Mouse (Mus musculus) C2C12 (cell line): ENCODE measurements around the gene Nkd1. TPM values are rescaled to one million over a fixed set of nuclear protein-coding genes. Genes with fewer than 3 reads are reported as not detected.

ENCODE experiments used
- H3K27me3 ChIP-seq: one replicate; pipeline ENCODE4 v1.6.1; 2011; ENCODE audit not compliant: control insufficient read depth, insufficient read depth, insufficient read length
- H3K36me3 ChIP-seq: one replicate; pipeline ENCODE4 v1.6.1; 2011; ENCODE audit not compliant: control insufficient read depth, insufficient read depth
- H3K4me3 ChIP-seq: one replicate; pipeline ENCODE4 v1.5.1; 2011; ENCODE audit warnings: mild to moderate bottlenecking, control low read depth; ENCODE audit not compliant: poor library complexity, insufficient read depth, severe bottlenecking
- H3K79me2 ChIP-seq: one replicate; pipeline ENCODE4 v1.6.1; 2011; ENCODE audit not compliant: control insufficient read depth, insufficient read depth
- H3K79me3 ChIP-seq: one replicate; pipeline ENCODE4 v1.6.1; 2011; ENCODE audit warnings: low read depth, control low read depth
- H3ac ChIP-seq: one replicate; pipeline ENCODE3; 2011; ENCODE audit warnings: low read depth; ENCODE audit not compliant: control insufficient read depth, insufficient read length
- CEBPB ChIP-seq: IDR thresholded peaks from one replicate; pipeline ENCODE4 v1.6.1; 2011; ENCODE audit warnings: low read depth, mild to moderate bottlenecking, control low read depth, moderate library complexity
- CTCF ChIP-seq: IDR thresholded peaks from one replicate; pipeline ENCODE4 v1.5.1; 2011; ENCODE audit not compliant: control insufficient read depth, insufficient read depth, insufficient read length
- FOSL1 ChIP-seq: IDR thresholded peaks from one replicate; pipeline ENCODE4 v1.8.0; 2011; ENCODE audit warnings: mild to moderate bottlenecking, low read length; ENCODE audit not compliant: poor library complexity, insufficient read depth, severe bottlenecking
- MAX ChIP-seq: IDR thresholded peaks from one replicate; pipeline ENCODE4 v1.6.1; 2011; ENCODE audit warnings: mild to moderate bottlenecking, control low read depth
- MYOD1 ChIP-seq: IDR thresholded peaks from one replicate; pipeline ENCODE4 v1.6.1; 2011; ENCODE audit warnings: low read depth; ENCODE audit not compliant: control insufficient read depth, insufficient read length
- MYOG ChIP-seq: IDR thresholded peaks from one replicate; pipeline ENCODE4 v1.6.1; 2011; ENCODE audit not compliant: control insufficient read depth, insufficient read length; ENCODE audit errors: extremely low read depth
- USF1 ChIP-seq: IDR thresholded peaks from one replicate; pipeline ENCODE4 v1.6.1; 2011; ENCODE audit warnings: low read depth, mild to moderate bottlenecking, control low read depth, moderate library complexity
- polyA plus RNA-seq: library from polyadenylated mRNA; unstranded; fragments of >200 nt; fragmentation: generic; extraction: Trizol; gene quantifications from one replicate; pipeline ENCODE4 v1.2.1, GENCODE M21; 2012; ENCODE audit warnings: missing spikeins

Gene Nkd1
- polyA plus RNA-seq, 1 experiment = not detected

DNA sequence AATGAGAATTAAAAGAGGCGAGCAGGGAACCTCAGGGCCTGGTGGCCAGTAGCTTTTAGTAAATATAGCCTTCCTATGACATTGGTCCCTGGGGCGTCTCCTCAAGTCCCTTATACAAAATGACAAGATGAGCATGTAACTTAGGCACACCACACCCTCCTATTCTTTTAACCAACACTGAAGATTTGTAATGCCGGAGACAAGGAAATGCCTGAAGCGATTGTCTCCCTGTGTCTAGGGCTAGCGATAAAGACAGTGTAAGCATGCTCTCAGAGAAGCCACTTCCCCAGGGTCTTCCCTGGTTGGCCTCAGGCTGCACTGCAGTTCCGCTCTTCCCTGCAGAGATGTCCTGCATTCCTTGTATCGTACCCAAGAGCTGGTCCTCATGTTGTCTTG, 17.8 kb downstream of the Nkd1 start:
- H3K79me3 ChIP-seq = no peaks in the 10 kb centered on the region
- no peaks in the 10 kb centered on the region for H3K79me2 ChIP-seq
- H3K27me3 ChIP-seq = peaks cover 28% of the 10 kb centered on the region
- no peak overlapping the region for H3ac ChIP-seq
- H3K36me3 ChIP-seq = no peaks in the 10 kb centered on the region
- TF ChIP-seq CTCF (no peak), CEBPB (no peak), MYOG (no peak), MAX (no peak), MYOD1 (no peak), USF1 (no peak), FOSL1 (no peak)
- H3K4me3 ChIP-seq = no peak overlapping the region

DNA sequence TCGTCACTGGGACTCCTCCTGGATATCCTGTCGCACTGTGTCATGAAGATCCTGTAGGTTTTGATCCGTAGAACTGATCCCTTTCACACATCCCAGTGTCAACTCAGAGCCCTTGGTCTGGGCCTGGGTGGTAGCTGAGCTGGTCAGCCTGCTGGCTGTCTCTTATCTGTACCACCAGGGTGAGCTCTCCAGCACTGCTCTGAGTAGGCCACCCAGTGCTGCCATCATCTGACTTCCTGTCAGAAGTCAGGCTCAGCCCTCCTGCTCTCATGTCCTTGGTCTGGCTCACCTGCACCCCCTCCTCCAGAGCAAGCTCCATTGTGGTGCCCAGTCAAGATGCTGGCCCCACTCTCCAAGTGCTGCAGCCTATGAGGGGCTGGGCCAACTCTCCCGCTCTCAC, 18.8 kb downstream of the Nkd1 start:
- Histone ChIP-seq H3K79me2 (no peaks in the 10 kb centered on the region), H3K4me3 (no peak overlapping the region), H3K79me3 (no peaks in the 10 kb centered on the region), H3K27me3 (peaks cover 30% of the 10 kb centered on the region), H3ac (no peak overlapping the region), H3K36me3 (no peaks in the 10 kb centered on the region)
- no peak for TF ChIP-seq USF1
- no peak for TF ChIP-seq FOSL1
- no peak for TF ChIP-seq CTCF
- TF ChIP-seq CEBPB = no peak
- no peak for TF ChIP-seq MYOG
- TF ChIP-seq MAX = no peak
- no peak for TF ChIP-seq MYOD1

DNA sequence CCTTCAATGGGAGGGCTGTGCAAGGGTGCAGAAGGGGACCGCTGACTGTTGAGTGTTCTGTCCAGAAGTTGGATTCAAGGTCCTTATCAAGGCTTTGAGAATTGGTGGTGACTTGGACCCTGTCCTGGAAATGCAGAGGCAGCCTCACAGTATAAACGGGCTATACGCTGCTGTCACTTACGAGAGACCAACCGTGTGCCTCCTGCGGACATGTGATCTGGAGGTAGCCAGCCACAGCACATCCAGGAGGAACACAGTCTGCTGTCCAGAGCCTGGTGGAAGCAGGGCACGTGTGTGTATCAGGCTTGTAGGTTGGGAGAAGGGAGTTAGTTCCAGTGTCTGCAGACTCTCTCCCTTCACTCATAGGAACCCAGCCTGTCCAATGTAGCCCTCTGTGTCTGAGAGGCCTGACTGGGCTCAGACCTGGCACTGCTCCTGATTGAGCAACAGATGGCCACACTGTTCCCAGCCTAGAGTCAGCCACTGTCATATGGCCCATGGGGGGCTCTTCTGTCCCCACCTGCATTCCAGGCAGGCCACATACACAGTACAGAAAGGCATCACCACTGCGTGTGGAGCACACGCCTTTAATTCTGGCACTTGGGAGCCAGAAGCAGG, 21.6 kb downstream of the Nkd1 start:
- Histone ChIP-seq H3K36me3 (no peaks in the 10 kb centered on the region), H3K27me3 (peaks cover 30% of the 10 kb centered on the region), H3K79me3 (no peaks in the 10 kb centered on the region), H3K79me2 (no peaks in the 10 kb centered on the region), H3ac (no peak overlapping the region), H3K4me3 (no peak overlapping the region)
- TF ChIP-seq USF1 (no peak), CEBPB (no peak), FOSL1 (no peak), MYOG (no peak), MAX (no peak), MYOD1 (no peak), CTCF (no peak)

DNA sequence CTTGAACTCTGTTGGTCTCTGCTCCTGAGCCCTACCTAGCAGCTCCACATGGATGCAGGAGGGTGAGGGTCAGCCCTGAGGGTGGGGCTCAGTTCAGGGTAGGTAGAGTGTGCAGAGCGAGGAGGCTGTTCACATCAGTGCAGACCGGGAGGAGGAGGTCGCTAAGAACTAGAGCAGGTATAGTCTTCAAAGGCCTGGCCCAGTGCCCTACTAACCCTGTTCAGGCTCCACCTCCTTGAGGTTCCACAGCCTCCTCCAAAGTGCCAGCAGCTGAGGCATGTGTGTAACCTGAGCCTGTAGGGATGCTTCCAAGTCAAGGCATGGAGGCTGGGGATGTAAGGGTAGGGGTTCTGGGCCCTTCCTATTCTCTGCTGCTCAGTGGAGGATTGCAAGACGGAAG, 23.5 kb downstream of the Nkd1 start:
- no peak overlapping the region for H3ac ChIP-seq
- H3K79me2 ChIP-seq = no peaks in the 10 kb centered on the region
- no peaks in the 10 kb centered on the region for H3K36me3 ChIP-seq
- no peak for TF ChIP-seq MYOG
- no peak for TF ChIP-seq MAX
- TF ChIP-seq CTCF = no peak
- no peak for TF ChIP-seq FOSL1
- TF ChIP-seq USF1 = no peak
- TF ChIP-seq CEBPB = no peak
- no peak for TF ChIP-seq MYOD1
- H3K27me3 ChIP-seq = peaks cover 30% of the 10 kb centered on the region
- H3K79me3 ChIP-seq = no peaks in the 10 kb centered on the region
- no peak overlapping the region for H3K4me3 ChIP-seq

DNA sequence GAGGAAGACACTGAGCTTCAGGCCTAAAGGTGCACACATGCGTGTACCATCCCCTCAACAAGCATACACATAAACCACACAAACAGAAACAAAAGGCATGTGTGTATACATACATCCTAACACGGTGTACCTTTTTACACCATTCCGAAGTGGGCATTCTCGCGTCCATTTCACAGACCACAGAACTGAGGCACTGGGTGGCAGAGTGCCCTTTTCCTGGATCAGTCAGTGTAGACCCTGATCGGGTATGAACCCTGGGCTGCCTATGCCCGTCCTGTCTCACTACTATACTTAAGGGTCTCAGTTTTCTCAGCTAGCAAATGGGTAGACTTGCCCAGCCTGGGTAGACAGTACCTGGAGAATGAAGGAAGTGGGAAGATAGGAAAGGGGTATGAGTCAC, 24.3 kb downstream of the Nkd1 start:
- H3ac ChIP-seq = no peak overlapping the region
- H3K27me3 ChIP-seq = peaks cover 30% of the 10 kb centered on the region
- H3K79me3 ChIP-seq = no peaks in the 10 kb centered on the region
- no peaks in the 10 kb centered on the region for H3K79me2 ChIP-seq
- no peak overlapping the region for H3K4me3 ChIP-seq
- H3K36me3 ChIP-seq = no peaks in the 10 kb centered on the region
- TF ChIP-seq FOSL1 = no peak
- no peak for TF ChIP-seq MYOD1
- no peak for TF ChIP-seq MAX
- TF ChIP-seq CTCF = no peak
- TF ChIP-seq CEBPB = no peak
- TF ChIP-seq MYOG = no peak
- no peak for TF ChIP-seq USF1
